Comparison of ENCODE assay signal across 8 mouse cellular contexts in genomic region chr11:16403627-16404026, GRCm38 (mm10).
A peak's percentile ranks its signal among the peaks of the same experiment; 100 is the strongest.
DNase-seq lines count a peak whose midpoint lies in the region; ATAC-seq and TF ChIP-seq lines count a peak whose summit lies in the region.
"Had no signal": no experiment of that assay in that cellular context is flagged by ENCODE, and none has a peak within 500 bp of the region (broad histone marks: within the 10 kb centered on the region; RNA-seq: fewer than 3 reads in every experiment).

No protein-coding gene starts in this region.

- no peak for TF ChIP-seq EP300 in heart, postnatal 0 days (IDR thresholded peaks at IDR 0.05; ENCODE audit: low read depth)
- TF ChIP-seq EP300 in MEL (IDR thresholded peaks at IDR 0.05; ENCODE audit: low read depth in 1 of 2, low read length in 2 of 2) = no peak

- H3K4me3 ChIP-seq in heart, postnatal 0 days (ENCODE audit: low read depth, low read length) = no peak overlapping the region
- H3K4me3 ChIP-seq in MEL (ENCODE audit: control insufficient read depth in 1 of 2, insufficient read depth in 1 of 2, low read depth in 2 of 2, low read length in 2 of 2) = no peak overlapping the region
- no peak overlapping the region for H3K4me3 ChIP-seq in layer of hippocampus, adult 2 months
- H3K4me3 ChIP-seq: myocyte had no signal

- no peak for TF ChIP-seq POLR2A in MEL (IDR thresholded peaks at IDR 0.05; ENCODE audit: control insufficient read depth in 1 of 2, insufficient read depth in 1 of 2, low read depth in 1 of 2, low read length in 2 of 2, poor library complexity in 1 of 2)

- H3K4me1 ChIP-seq in heart, postnatal 0 days (ENCODE audit: control insufficient read depth, insufficient read depth) = no peaks in the 10 kb centered on the region
- no peaks in the 10 kb centered on the region for H3K4me1 ChIP-seq in MEL (ENCODE audit: control insufficient read depth in 1 of 2, insufficient read depth in 2 of 2, low read length in 2 of 2)

- H3K9me3 ChIP-seq in heart, postnatal 0 days (replicated peaks; ENCODE audit: control insufficient read depth, low read length) = no peaks in the 10 kb centered on the region
- no peaks in the 10 kb centered on the region for H3K9me3 ChIP-seq in MEL (replicated peaks; ENCODE audit: insufficient read depth, low read length)

- DNase-seq in heart, postnatal 0 days (ENCODE audit: low spot score) = no peak
- DNase-seq in heart, adult 11 months = no peak
- DNase-seq in 416B (ENCODE audit: low read depth) = peak; percentile 5
- DNase-seq in MEL (ENCODE audit: low read depth, low spot score) = peak; percentile 9
- DNase-seq in layer of hippocampus, adult 2 months (ENCODE audit: low spot score in 2 of 2) = peak; percentile 16 to 49
- no peak for DNase-seq in T-cell, adult 2 months (ENCODE audit: low spot score)
- DNase-seq in thymus, postnatal 10 days (ENCODE audit: low spot score in 2 of 2) = no peak

- peak; percentile 55 for TF ChIP-seq RAD21 in MEL (IDR thresholded peaks at IDR 0.05; ENCODE audit: low read depth, low read length)

- H3K36me3 ChIP-seq in heart, postnatal 0 days (replicated peaks; ENCODE audit: control insufficient read depth, insufficient read depth, low read length) = no peaks in the 10 kb centered on the region
- no peaks in the 10 kb centered on the region for H3K36me3 ChIP-seq in MEL (ENCODE audit: control insufficient read depth in 1 of 2, insufficient read depth in 2 of 2, low read length in 2 of 2)

- 28% methylated on average over 2 of the region's 2 CpGs for WGBS in heart, postnatal 0 days

- H3K9ac ChIP-seq in heart, postnatal 0 days (replicated peaks; ENCODE audit: low read depth, low read length) = no peak overlapping the region
- H3K9ac ChIP-seq in MEL (ENCODE audit: control insufficient read depth, low read depth, low read length, poor library complexity, severe bottlenecking) = no peak overlapping the region

- no peak for ATAC-seq in heart, postnatal 0 days (ENCODE audit: insufficient read depth, low read depth)

- no peaks in the 10 kb centered on the region for H3K27me3 ChIP-seq in heart, postnatal 0 days (ENCODE audit: control insufficient read depth, insufficient read depth, low read length)
- H3K27me3 ChIP-seq in MEL (ENCODE audit: control insufficient read depth in 1 of 2, insufficient read depth in 2 of 2, low read length in 2 of 2) = no peaks in the 10 kb centered on the region; a peak in 1 of 4 replicates

- H3K4me2 ChIP-seq in heart, postnatal 0 days (ENCODE audit: low read depth, low read length) = no peak overlapping the region

- peak; percentile 20; the same call in 1 of the 2 replicates for TF ChIP-seq CTCF in heart, postnatal 0 days (IDR thresholded peaks at IDR 0.05; ENCODE audit: low read depth)
- TF ChIP-seq CTCF in MEL (IDR thresholded peaks at IDR 0.05 in 2 of 3, conservative IDR thresholded peaks at IDR 0.05 in 1 of 3; ENCODE audit: control insufficient read depth in 1 of 3, insufficient read depth in 1 of 3, low read depth in 2 of 3, low read length in 3 of 3, poor library complexity in 1 of 3, severe bottlenecking in 1 of 3) = peak in 2 of 3 experiments; percentile 21 to 45; a peak in 4 of 6 replicates
- TF ChIP-seq CTCF in layer of hippocampus, adult 2 months (conservative IDR thresholded peaks at IDR 0.05) = peak; percentile 80

- H3K79me2 ChIP-seq in MEL (ENCODE audit: control insufficient read depth, insufficient read depth, low read length, poor library complexity) = no peaks in the 10 kb centered on the region

- H3K27ac ChIP-seq in heart, postnatal 0 days (ENCODE audit: low read depth) = no peak overlapping the region
- no peak overlapping the region for H3K27ac ChIP-seq in MEL (ENCODE audit: control insufficient read depth, low read depth, low read length)
- H3K27ac ChIP-seq in layer of hippocampus, adult 2 months = no peak overlapping the region

TF ChIP-seq in MEL, 35 proteins besides CTCF, POLR2A, EP300 and RAD21:
- TF ChIP-seq ZC3H11A (IDR thresholded peaks at IDR 0.05; ENCODE audit: low read depth, low read length) = peak; percentile 33; the same call in 1 of the 2 replicates
- no peak for TF ChIP-seq GABPA (IDR thresholded peaks at IDR 0.05; ENCODE audit: low read depth, low read length)
- TF ChIP-seq SMC3 (IDR thresholded peaks at IDR 0.05; ENCODE audit: low read depth, low read length) = peak; percentile 53
- TF ChIP-seq POLR2AphosphoS5 (IDR thresholded peaks at IDR 0.05; ENCODE audit: borderline replicate concordance, low read depth, low read length) = no peak
- no peak for TF ChIP-seq MEF2A (IDR thresholded peaks at IDR 0.05; ENCODE audit: extremely low read depth, insufficient replicate concordance, low read depth, low read length, poor library complexity, severe bottlenecking)

Comparison
In these comparisons a context has a peak if more than half of its experiments do, and no peak if none do; other contexts are left out.
1. DNase-seq: peak in 416B (single experiment), MEL (single experiment) and layer of hippocampus, adult 2 months (2 of 2); none in heart, postnatal 0 days (single experiment), heart, adult 11 months (single experiment), T-cell, adult 2 months (single experiment) and thymus, postnatal 10 days (0 of 2).
2. CTCF ChIP-seq: peak in every context shown above with its lines; median percentile 80 in layer of hippocampus, adult 2 months; 33 in MEL; 20 in heart, postnatal 0 days.